Mouse (Mus musculus) kidney, postnatal 0 days (tissue): ENCODE results near the gene Retreg3. TPM values are rescaled to one million over a fixed set of nuclear protein-coding genes. Genes with fewer than 3 reads are reported as not detected.
A peak's percentile ranks its signal among the peaks of the same experiment; 100 is the strongest.

Experiments
- ATAC-seq: fragments of 200-750 bp; cut with Nextera tagmentation; replicated peaks from 2 replicates; pipeline ENCODE4 v1.8.0; 2017; ENCODE audit warnings: low read depth, moderate number of reproducible peaks, moderate TSS enrichment, moderate library complexity; ENCODE audit not compliant: low FRiP score
- DNase-seq: peaks from one replicate; pipeline ENCODE4 v3.0.0-alpha.2; 2016; ENCODE audit warnings: low spot score
- H3K27ac ChIP-seq: fragments of 300-500 bp; sonication (generic); 2 replicates; pipeline ENCODE4 v1.5.1; 2014; ENCODE audit warnings: mild to moderate bottlenecking
- H3K27me3 ChIP-seq: fragments of 300-500 bp; sonication (generic); 2 replicates; pipeline ENCODE4 v1.6.1; 2014; ENCODE audit warnings: low read length, mixed read lengths; ENCODE audit not compliant: insufficient read depth
- H3K36me3 ChIP-seq: fragments of 300-500 bp; sonication (generic); 2 replicates; pipeline ENCODE4 v1.6.1; 2014; ENCODE audit warnings: low read length, mixed read lengths; ENCODE audit not compliant: insufficient read depth
- H3K4me1 ChIP-seq: fragments of 300-500 bp; sonication (generic); replicated peaks from 2 replicates; pipeline ENCODE4 v1.6.1; 2014; ENCODE audit warnings: antibody characterized with exemption, low read length, mixed read lengths; ENCODE audit not compliant: insufficient read depth
- H3K4me2 ChIP-seq: fragments of 300-500 bp; sonication (generic); 2 replicates; pipeline ENCODE4 v1.6.1; 2014; ENCODE audit warnings: mild to moderate bottlenecking, low read length, moderate library complexity, mixed read lengths
- H3K4me3 ChIP-seq: fragments of 300-500 bp; sonication (generic); replicated peaks from 2 replicates; pipeline ENCODE4 v1.5.1; 2014; ENCODE audit warnings: low read depth, low read length
- H3K9ac ChIP-seq: fragments of 300-500 bp; sonication (generic); 2 replicates; pipeline ENCODE4 v1.6.1; 2014; ENCODE audit warnings: low read depth, low read length
- H3K9me3 ChIP-seq: fragments of 300-500 bp; sonication (generic); replicated peaks from 2 replicates; pipeline ENCODE4 v1.6.1; 2016; ENCODE audit warnings: low read length, inconsistent platforms, mixed read lengths
- CTCF ChIP-seq: IDR thresholded peaks from 2 replicates; pipeline ENCODE4 v1.5.1; 2016; ENCODE audit warnings: antibody characterized with exemption, low read depth, mild to moderate bottlenecking, moderate library complexity
- WGBS: fragments of 180-500 bp; shearing (Covaris S2); extraction: QIAGEN DNeasy Blood & Tissue Kit; methylation state at CpG from one replicate; pipeline ENCODE4 v1.1.7; 2014; 5-methylcytosine and 5-hydroxymethylcytosine counted together
- polyA plus RNA-seq: library from polyadenylated mRNA; unstranded; fragments of >200 nt; fragmentation: Nextera tagmentation; extraction: Ambion mirVana; gene quantifications from 2 replicates; pipeline ENCODE4 v1.2.1, GENCODE M21; 2015

Retreg3 gene
- polyA plus RNA-seq, 1 experiment from 2014 or later = 23.7 TPM

DNA sequence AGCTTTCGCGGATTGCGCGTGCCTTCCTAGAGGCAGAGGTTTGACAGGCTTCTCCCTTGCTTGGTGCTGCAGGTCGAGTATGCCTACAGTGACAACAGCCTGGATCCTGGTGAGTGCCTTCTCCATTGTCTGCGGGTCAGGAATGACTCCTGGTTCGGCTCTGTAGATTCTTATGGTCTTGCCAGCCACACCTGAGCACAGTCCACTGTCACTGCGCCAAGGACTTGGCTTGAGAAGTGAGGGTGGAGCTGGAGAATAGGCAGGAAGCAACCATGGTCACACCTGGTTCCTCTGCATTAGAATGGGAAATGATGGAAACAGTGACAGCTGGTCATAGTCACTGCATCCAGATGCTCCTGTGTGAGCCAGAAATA, 32.0 kb downstream of the Retreg3 start:
- H3K4me3 ChIP-seq = peak overlapping the region; percentile 64
- H3K36me3 ChIP-seq = peaks cover 44% of the 10 kb centered on the region
- peak; percentile 12; the same call in 1 of the 2 replicates for ATAC-seq
- peaks cover 20% of the 10 kb centered on the region for H3K4me1 ChIP-seq
- H3K27me3 ChIP-seq = no peaks in the 10 kb centered on the region
- no peak for TF ChIP-seq CTCF
- no peaks in the 10 kb centered on the region for H3K9me3 ChIP-seq
- peak overlapping the region; percentile 81 for H3K9ac ChIP-seq
- no peak for DNase-seq
- WGBS = 6% methylated on average over 8 of the region's 8 CpGs
- peak overlapping the region; percentile 96 for H3K4me2 ChIP-seq
- peak overlapping the region; percentile 88 for H3K27ac ChIP-seq

DNA sequence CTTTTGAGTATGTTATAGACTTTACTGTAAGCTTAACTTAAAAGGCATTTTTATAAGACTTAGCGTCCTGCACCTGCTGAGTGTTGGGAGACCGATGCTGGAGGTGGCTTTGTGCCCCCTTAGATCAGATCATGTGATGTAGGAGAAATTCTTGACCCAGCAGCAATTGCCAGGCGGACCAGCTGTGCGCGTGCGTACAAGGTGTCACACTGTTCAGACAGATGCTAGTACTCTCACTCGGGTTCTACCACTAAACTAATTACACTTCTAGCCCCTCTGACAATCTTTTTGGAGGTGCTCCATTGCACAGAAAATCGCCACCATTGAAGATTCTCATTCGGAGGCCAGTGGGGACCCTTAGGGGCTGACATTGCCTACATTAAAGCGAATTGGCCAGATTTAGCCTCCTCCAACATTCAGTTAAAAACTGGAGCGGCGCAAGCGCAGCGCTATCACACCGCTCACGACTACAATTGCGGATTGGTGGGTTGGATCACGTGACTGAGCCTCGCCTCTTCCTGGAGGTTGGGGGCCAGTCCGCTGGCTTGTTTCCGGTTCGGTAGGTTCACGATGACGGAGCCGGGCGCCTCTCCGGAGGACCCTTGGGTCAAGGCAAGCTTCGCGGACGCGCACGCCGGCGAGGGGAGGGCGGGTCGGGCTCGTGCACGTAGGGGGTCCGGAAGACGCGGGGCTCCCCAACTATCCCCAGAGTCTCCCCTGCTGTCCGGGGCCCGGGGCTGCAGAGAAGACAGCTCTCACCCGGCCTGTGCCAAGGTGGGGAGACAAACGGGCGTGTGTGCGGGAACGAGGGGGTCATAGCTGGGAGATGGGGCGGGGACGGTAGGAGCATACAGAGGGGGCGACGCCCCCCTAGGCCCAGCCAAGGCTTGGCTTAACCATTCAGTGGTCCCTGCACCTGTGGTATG, 32.7 kb downstream of the Retreg3 start, which contains the start of gene Mlx:
Mlx (plus strand) TSS at position 522 of the 926 bp plus-strand sequence.
- peak within 1 kb of the TSS; percentile 81 for H3K9ac ChIP-seq
- no peaks in the 10 kb centered on the region for H3K27me3 ChIP-seq
- DNase-seq = peak; percentile 97
- H3K4me1 ChIP-seq = peaks cover 20% of the 10 kb centered on the region
- ATAC-seq = peak; percentile 78
- peak within 1 kb of the TSS; percentile 64 for H3K4me3 ChIP-seq
- TF ChIP-seq CTCF = no peak
- peak within 1 kb of the TSS; percentile 96 for H3K4me2 ChIP-seq
- WGBS = 1% methylated on average over 52 of the region's 52 CpGs
- no peaks in the 10 kb centered on the region for H3K9me3 ChIP-seq
- peaks cover 38% of the 10 kb centered on the region for H3K36me3 ChIP-seq
- peak within 1 kb of the TSS; percentile 88 for H3K27ac ChIP-seq

DNA sequence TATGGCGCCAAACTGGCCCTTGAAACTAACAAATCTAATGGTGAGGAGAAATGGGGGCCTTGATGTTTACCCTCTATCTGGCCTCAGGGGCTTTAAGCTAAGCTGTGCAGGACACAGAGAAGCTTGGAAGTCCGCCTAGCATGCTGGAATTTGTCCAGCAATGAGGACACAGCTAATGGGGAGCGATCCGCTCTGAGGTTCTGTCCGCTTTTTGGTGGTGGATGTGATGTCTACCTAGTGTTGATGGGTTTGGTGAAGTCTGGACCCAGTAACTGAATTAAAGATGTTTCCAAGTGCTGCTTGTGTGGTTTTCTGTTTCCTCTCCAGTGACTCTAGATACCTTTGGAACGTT, 33.4 kb downstream of the Retreg3 start:
- Histone ChIP-seq H3K4me3 (peak overlapping the region; percentile 64; the same call in 1 of the 2 replicates), H3K27ac (peak overlapping the region; percentile 88), H3K4me2 (peak overlapping the region; percentile 96), H3K27me3 (no peaks in the 10 kb centered on the region), H3K9me3 (no peaks in the 10 kb centered on the region), H3K36me3 (peaks cover 31% of the 10 kb centered on the region), H3K4me1 (peaks cover 26% of the 10 kb centered on the region), H3K9ac (peak overlapping the region; percentile 81; the same call in 1 of the 2 replicates)
- TF ChIP-seq CTCF = no peak
- ATAC-seq (no peak), DNase-seq (no peak)
- WGBS = 79% methylated on average over 6 of the region's 6 CpGs

DNA sequence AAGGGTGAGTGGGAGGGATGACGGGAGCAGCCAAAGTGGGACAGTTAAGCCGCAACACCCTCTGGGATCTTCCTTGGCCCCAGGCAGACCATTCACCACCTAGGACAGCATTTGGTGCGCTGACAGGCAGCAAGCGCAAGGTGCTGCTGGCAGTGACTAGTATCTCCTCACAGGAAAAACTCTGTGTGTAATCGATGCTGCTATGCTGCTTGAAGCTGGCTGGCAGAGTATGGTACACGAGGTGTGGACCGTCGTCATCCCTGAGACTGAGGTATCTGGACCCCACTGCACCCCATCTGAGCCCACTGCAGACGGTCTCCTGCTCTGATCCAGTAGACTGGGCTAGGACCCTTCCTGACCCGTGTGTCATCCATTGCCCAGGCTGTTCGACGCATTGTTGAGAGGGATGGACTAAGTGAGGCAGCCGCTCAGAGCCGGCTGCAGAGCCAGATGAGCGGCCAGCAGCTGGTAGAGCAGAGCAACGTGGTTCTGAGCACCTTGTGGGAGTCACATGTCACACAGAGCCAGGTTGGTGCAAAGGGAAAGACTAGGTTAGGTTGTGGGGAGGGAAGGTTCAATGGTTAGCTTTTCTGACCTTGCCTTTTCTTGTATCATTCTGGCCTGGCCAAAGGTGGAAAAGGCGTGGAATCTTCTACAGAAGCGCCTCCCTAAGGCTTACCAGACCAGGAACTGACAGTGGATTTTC, 33.9 kb downstream of the Retreg3 start:
- Histone ChIP-seq H3K36me3 (peaks cover 26% of the 10 kb centered on the region), H3K9me3 (no peaks in the 10 kb centered on the region), H3K27ac (peak overlapping the region; percentile 88), H3K4me2 (no peak overlapping the region), H3K27me3 (no peaks in the 10 kb centered on the region), H3K4me1 (peaks cover 26% of the 10 kb centered on the region), H3K4me3 (no peak overlapping the region), H3K9ac (no peak overlapping the region)
- ATAC-seq = no peak
- 92% methylated on average over 18 of the region's 18 CpGs for WGBS
- DNase-seq = no peak
- no peak for TF ChIP-seq CTCF

DNA sequence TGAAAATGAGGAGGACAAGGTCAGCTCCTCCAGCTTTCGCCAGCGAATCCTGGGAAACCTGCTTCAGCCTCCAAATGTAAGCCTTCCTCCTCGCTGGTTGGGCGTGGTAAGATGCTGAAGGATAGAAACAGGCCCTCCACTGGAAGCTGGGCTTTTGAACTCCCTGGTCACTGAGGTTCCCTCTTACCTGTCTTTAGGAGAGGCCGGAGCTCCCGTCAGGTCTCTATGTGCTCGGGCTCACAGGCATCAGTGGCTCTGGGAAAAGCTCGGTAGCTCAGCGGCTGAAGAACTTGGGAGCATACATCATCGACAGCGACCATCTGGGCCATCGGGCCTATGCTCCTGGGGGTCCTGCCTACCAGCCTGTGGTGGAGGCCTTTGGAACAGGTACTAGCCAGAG, 34.9 kb downstream of the Retreg3 start:
- H3K4me3 ChIP-seq = no peak overlapping the region
- H3K9ac ChIP-seq = no peak overlapping the region
- H3K4me2 ChIP-seq = no peak overlapping the region
- H3K27me3 ChIP-seq = peaks cover 9% of the 10 kb centered on the region; the same call in 1 of the 2 replicates
- DNase-seq (no peak), ATAC-seq (no peak)
- H3K27ac ChIP-seq = no peak overlapping the region
- H3K9me3 ChIP-seq = no peaks in the 10 kb centered on the region
- H3K4me1 ChIP-seq = peaks cover 27% of the 10 kb centered on the region
- peaks cover 16% of the 10 kb centered on the region for H3K36me3 ChIP-seq
- 96% methylated on average over 12 of the region's 12 CpGs for WGBS
- TF ChIP-seq CTCF = no peak

DNA sequence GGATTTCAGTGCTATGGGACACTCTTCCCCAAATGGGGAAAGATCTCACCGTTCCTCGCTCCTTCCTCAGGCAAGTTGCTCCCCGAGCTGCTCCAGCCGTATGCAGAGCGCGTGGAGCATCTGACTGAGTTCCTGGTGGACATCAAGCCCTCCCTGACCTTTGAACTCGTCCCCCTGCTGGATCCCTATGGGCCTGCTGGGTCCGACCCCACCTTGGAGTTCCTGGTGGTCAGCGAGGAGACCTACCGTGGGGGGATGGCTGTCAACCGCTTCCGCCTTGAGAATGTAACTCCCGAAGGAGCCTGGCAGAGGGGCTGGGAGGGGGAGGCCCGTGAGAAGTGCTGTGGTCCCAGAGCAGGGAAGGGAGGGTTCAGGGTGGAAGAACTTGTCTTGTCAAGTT, 35.4 kb downstream of the Retreg3 start:
- no peak for TF ChIP-seq CTCF
- no peak overlapping the region for H3K4me2 ChIP-seq
- DNase-seq (no peak), ATAC-seq (no peak)
- H3K36me3 ChIP-seq = peaks cover 10% of the 10 kb centered on the region; the same call in 1 of the 2 replicates
- H3K27ac ChIP-seq = no peak overlapping the region
- H3K9ac ChIP-seq = no peak overlapping the region
- H3K27me3 ChIP-seq = peaks cover 15% of the 10 kb centered on the region; the same call in 1 of the 2 replicates
- H3K4me1 ChIP-seq = peaks cover 32% of the 10 kb centered on the region
- 82% methylated on average over 14 of the region's 14 CpGs for WGBS
- H3K9me3 ChIP-seq = no peaks in the 10 kb centered on the region
- no peak overlapping the region for H3K4me3 ChIP-seq
